Mouse (Mus musculus): ENCODE results near the gene Plcb4. TPM values are rescaled to one million over a fixed set of nuclear protein-coding genes. Genes with fewer than 3 reads are reported as not detected.

Plcb4 gene
- total RNA-seq, 2 experiments from 2014 or later, result 21.0 to 22.2 TPM

DNA sequence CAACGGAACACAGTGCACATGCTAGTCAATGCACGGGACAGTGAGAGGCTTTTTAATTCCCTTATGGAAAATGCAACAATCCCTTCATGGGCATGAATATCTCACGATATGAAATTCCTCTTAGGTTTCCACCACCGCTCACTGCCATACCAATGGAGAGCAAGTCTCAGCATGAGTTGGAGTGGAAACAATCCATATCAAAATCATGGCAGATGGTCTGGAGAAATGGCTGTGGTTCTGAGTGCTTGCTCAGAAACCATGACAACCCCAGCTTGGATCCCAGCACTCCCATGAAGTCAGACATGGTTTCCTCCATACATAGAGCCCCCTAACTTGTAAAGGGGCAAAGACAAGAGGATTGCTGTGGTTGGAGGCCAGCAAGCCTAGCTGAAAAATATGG lies 389.7 kb downstream of the Plcb4 start:
- no peak for DNase-seq

DNA sequence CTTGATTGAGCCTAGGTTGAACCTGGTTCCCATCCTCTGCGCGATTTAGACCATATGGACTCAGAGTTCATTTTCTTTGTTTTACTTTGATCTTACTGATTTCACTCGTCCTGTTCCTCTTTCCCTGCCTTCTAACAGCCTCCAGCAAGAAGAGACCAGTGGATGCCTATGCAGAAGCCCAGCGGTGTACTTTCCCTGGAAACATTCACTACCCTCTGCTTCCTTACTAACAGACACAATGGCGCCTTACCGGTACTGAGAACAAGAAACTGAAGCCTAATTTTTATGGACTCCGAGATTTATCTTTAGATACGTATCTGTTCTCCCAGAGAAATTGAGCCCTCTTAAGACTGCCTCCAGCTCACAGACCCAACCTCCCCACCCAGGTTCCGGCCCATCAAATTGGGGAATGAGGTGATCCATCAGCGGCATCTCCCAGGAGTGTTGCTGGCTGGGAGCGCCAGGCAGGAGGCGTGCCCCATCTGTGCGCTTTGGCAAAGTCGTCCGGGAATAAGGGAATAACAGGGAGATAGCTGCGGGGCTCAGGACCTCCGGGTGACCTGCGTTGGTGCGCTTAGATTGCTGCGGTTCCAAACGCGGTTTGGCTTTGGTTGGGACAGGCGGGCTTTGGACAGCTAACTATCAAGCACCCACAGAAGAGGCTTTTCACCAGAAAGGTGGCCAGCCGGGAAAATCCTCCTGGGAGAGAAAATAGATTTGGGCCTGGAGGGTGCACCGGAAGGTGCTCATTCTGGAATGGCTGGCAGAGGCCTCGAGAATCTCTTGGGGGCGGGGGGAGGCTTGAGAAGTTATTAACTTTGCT lies 392.2 kb downstream of the Plcb4 start:
- peak; percentile 60 to 64 for DNase-seq

DNA sequence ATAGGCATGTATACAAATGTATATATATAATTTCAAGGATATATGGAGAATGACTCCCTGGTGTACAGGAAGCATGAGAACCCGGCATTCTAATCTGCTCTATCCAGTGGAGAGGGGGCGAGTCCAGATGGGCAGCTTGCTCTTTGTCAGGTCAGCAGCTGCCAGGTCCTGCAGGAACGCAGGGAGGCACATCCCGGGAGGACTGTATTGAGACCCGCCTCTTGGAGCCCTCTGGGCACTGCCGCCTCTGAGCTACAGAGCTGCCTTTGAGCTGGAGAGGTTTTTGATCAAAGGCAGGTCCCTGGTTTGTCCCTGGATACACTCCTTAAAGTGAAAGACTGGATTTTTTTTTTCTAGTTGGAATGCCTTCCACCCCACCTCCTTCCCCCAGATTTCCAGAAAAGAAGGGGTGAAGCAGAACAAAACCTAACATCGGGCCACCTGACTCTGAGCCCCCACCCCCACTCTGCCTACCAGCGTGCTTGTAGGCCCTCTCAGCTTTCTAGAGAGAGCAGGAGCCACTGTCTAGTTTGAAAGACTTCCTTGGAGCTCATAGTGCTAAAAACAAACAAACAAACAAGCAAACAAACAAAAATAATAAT lies 393.0 kb downstream of the Plcb4 start, which contains the start of gene Lamp5:
TSS of gene Lamp5 (plus strand) at position 552 of the 602 bp plus-strand sequence.
- DNase-seq, result no peak

DNA sequence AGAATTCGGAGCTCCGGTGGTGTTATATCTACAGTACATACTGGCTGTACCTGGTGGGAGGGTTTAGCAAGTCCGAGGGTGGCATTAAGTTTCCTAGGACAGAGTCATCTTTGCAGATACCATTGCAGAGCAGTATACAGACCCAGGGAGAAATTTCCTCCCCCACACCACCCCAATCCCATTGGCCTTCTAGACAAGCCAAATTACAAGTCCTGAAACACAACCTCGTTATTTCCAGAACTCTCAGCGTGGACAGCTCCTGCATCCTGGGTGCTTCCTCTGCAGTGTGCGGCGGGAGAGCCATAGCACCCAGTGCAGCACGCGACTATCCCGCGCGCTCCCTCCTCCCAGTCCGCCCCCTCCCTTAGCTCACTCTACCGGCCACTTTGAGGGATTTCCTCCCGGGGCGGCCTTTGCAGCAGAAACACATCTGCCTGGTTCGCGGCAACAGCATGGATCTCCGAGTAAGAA lies 399.1 kb downstream of the Plcb4 start:
- DNase-seq, result peak in 1 of 2 experiments; percentile 44

DNA sequence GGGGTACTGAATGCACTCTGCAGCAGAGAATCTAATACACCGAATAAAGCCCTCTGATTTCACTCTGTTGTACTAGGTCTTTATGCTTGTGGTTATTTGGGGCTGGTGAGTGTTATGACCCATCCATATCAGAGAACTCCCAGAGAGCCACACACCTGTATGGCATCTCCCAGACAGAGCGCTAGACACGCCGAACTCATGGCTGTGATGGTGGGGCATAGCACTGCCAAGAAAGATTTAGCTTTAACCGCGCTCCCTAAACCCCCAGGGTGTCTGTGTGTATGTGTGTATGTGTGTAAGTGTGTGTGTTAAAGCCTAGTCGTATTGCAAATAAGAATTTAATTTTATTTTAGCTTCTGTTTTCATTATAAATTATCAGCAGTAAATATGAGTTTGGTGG lies 399.6 kb downstream of the Plcb4 start:
- no peak for DNase-seq

DNA sequence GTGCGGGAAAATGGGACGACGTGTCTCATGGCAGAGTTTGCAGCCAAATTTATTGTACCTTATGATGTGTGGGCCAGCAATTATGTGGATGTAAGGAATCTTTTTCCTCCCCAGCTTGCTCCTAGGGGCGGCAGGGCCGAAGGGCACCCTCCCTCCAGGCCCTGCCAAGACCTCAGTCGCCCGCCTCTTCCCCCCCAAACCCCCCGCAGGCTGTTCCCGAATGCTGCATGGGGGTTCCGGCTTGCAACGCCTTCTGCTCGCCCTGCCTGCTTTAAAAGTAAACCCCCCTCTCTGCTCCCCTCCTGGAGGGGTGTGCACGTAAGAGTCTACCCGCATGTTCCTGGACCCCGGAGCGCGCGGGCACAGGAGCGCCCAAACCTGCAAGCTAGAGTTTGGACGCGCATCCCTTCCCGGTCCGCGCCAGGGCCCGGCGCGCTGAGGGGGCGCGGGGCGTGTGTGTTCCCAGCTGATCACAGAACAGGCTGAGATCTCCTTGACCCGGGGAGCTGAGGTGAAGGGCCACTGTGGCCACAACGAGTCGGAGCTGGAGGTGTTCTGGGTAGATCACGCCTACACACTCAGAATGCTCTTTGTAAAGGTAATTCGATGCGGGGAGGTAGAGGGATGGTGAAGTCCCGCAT lies 400.3 kb downstream of the Plcb4 start:
- DNase-seq, result no peak
